Mouse (Mus musculus) bone marrow macrophage, adult 2 months (primary cell): ENCODE data around the gene Sprn. TPM values are rescaled to one million over a fixed set of nuclear protein-coding genes. Genes with fewer than 3 reads are reported as not detected.

Experiments
- H3K27ac ChIP-seq: 2 replicates; pipeline ENCODE4 v1.5.1; 2012; ENCODE audit warnings: low read depth, low read length; ENCODE audit not compliant: insufficient read depth
- H3K4me1 ChIP-seq: 2 replicates; pipeline ENCODE4 v1.6.1; 2012; ENCODE audit warnings: low read length; ENCODE audit not compliant: control insufficient read depth, insufficient read depth
- H3K4me3 ChIP-seq: 2 replicates; pipeline ENCODE4 v1.5.1; 2012; ENCODE audit warnings: mild to moderate bottlenecking, low read length, moderate library complexity; ENCODE audit not compliant: insufficient read depth
- CTCF ChIP-seq: IDR thresholded peaks from 2 replicates; pipeline ENCODE4 v1.5.1; 2012; ENCODE audit warnings: low read depth, mild to moderate bottlenecking, low read length, moderate library complexity
- POLR2A ChIP-seq: IDR thresholded peaks from 2 replicates; pipeline ENCODE4 v1.6.1; 2012; ENCODE audit warnings: mild to moderate bottlenecking, low read depth, low read length, borderline replicate concordance
- polyA plus RNA-seq: library from polyadenylated mRNA; stranded (reverse); fragments of >200 nt; gene quantifications from 2 replicates; pipeline ENCODE4 v1.2.4, GENCODE M21; 2012; ENCODE audit not compliant: missing spikeins, insufficient read depth, insufficient read length

Sprn gene
- polyA plus RNA-seq, 1 experiment, result not detected

GRCm38 (mm10) chr7:140104009-140104408, 50.7 kb downstream of the Sprn start:
- Histone ChIP-seq H3K4me1 (peaks cover 3% of the 10 kb centered on the region; the same call in 1 of the 2 replicates), H3K27ac (no peak overlapping the region), H3K4me3 (no peak overlapping the region)
- TF ChIP-seq CTCF (no peak), POLR2A (no peak)

- no peak for TF ChIP-seq CTCF
- TF ChIP-seq POLR2A, result no peak
- Histone ChIP-seq H3K4me3 (peak within 1 kb of the TSS; percentile 61), H3K4me1 (peaks cover 3% of the 10 kb centered on the region; the same call in 1 of the 2 replicates), H3K27ac (no peak within 1 kb of the TSS)
Measured at GRCm38 (mm10) chr7:140101993-140102860, 52.5 kb downstream of the Sprn start, which contains the start of gene Fuom. Gene Fuom, minus strand, starts transcription at chr7:140102441.

- H3K4me3 ChIP-seq, result no peak overlapping the region
- H3K4me1 ChIP-seq, result peaks cover 3% of the 10 kb centered on the region; the same call in 1 of the 2 replicates
- H3K27ac ChIP-seq, result no peak overlapping the region
- TF ChIP-seq POLR2A (no peak), CTCF (no peak)
Measured at GRCm38 (mm10) chr7:140101498-140101897, 53.2 kb downstream of the Sprn start.

Other genes starting within 250 kb of the Sprn start
- not detected in 2 replicates for gene Utf1, start 211.1 kb downstream of the Sprn start, polyA plus RNA-seq
- not detected in 2 replicates for gene 6430531B16Rik, start 176.1 kb downstream of the Sprn start, polyA plus RNA-seq
- 240 and 334 TPM in 2 replicates for gene Adam8, start 162.3 kb downstream of the Sprn start, polyA plus RNA-seq
- 37.7 and 38.7 TPM in 2 replicates for gene Zfp511, start 118.5 kb downstream of the Sprn start, polyA plus RNA-seq
- 17.9 and 18.5 TPM in 2 replicates for gene Tubgcp2, start 118.2 kb downstream of the Sprn start, polyA plus RNA-seq
- gene Msx3, start 105.8 kb downstream of the Sprn start, polyA plus RNA-seq, result not detected in 2 replicates
- not detected in 2 replicates for gene Caly, start 72.3 kb downstream of the Sprn start, polyA plus RNA-seq
- gene Prap1, start 61.5 kb downstream of the Sprn start, polyA plus RNA-seq, result not detected in 2 replicates
- 19.0 and 22.5 TPM in 2 replicates for gene Fuom, start 52.4 kb downstream of the Sprn start, polyA plus RNA-seq
- 20.1 and 25.9 TPM in 2 replicates for gene Paox, start 39.1 kb downstream of the Sprn start, polyA plus RNA-seq
- 44.9 and 45.7 TPM in 2 replicates for gene Echs1, start 38.4 kb downstream of the Sprn start, polyA plus RNA-seq
- 10.5 and 10.8 TPM in 2 replicates for gene Mtg1, start 17.3 kb downstream of the Sprn start, polyA plus RNA-seq
- not detected in 2 replicates for gene Olfr522, start 9.9 kb upstream of the Sprn start, polyA plus RNA-seq
- not detected in 2 replicates for gene Olfr523, start 18.3 kb upstream of the Sprn start, polyA plus RNA-seq
- not detected in 2 replicates for gene Olfr524, start 51.1 kb upstream of the Sprn start, polyA plus RNA-seq
- not detected in 2 replicates for gene Cd163l1, start 63.4 kb upstream of the Sprn start, polyA plus RNA-seq
- gene 5830411N06Rik, start 92.4 kb upstream of the Sprn start, polyA plus RNA-seq, result not detected in 2 replicates
- not detected in 2 replicates for gene Olfr525, start 166.0 kb upstream of the Sprn start, polyA plus RNA-seq
- gene Olfr527, start 179.1 kb upstream of the Sprn start, polyA plus RNA-seq, result not detected in 2 replicates
- not detected in 2 replicates for gene Olfr60, start 206.8 kb upstream of the Sprn start, polyA plus RNA-seq
- not detected in 2 replicates for gene Olfr530, start 221.5 kb upstream of the Sprn start, polyA plus RNA-seq
- not detected in 2 replicates for gene Olfr531, start 248.0 kb upstream of the Sprn start, polyA plus RNA-seq